Mouse (Mus musculus) gastrocnemius, postnatal 4 days (tissue): ENCODE measurements around the gene Defb22. TPM values are rescaled to one million over a fixed set of nuclear protein-coding genes. Genes with fewer than 3 reads are reported as not detected.

Experiments used
- DNase-seq, 2 experiments: peaks; one replicate each; pipeline ENCODE4 v3.0.0; 2021 to 2022; ENCODE audit warnings: low spot score in 2 of 2, mixed read lengths in 2 of 2
- total RNA-seq, 2 experiments: library from RNA; stranded (reverse); gene quantifications; 2 replicates each; pipeline ENCODE4 v1.2.3; 2021

Gene Defb22
- total RNA-seq, 2 experiments from 2014 or later, result not detected

DNA sequence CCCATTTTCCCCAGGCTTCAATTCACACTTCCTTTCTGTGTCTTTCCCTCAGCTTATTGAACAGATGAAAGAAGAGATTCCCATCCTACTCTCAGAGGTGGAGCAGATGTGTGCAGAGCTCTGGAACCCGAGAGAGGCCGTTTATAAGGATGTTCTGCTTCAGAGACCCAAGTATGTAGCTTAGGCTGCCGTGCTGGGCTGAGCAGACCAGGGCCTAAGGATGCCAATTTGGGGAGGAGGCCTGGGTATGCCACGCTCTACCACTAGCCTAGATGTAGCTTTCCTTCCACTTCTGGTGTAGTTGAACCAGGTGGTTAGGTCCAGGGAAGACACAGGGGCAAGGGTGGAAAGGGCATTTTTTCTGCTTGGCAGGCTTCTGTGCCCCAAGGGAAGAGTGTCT is 47.6 kb downstream of the Defb22 start:
- no peak for DNase-seq

DNA sequence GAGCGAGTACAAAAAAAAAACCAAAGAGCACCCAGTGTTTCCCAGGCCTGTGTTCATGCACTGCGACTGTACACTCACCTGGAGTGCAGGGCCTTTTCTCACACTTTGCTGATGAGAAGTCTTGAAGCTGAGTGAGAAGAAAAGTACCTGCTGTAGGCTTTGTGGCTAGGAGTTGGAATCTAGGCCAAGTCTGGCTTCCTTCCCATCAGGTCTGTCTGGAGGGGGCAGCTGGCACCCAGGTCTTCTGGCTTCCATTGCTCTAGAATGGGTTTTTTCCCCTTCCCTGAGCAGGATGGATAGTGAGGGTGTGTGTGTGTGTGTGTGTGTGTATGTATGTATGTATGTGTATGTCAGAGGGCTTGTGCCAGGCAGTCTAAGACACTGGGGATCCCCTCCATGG is 50.1 kb downstream of the Defb22 start:
- DNase-seq, result no peak

DNA sequence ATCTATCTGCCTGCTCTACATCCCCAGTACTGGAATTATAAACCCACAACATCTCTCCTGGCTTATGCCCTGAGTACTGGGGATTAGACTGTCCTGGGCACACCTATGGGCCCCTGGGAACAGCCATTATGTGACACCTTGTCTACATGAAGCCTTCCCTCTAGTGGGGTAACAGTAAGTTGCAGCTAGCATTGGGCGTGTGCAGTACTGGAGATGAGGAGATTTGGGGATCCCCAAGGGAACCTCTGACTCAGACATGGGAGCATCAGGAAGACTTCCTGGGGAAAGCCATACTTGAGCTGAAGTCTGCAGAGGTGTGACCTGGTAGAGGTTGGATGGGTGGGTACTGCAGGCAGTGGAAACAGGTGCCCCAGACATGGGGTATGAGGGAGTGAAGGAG is 51.0 kb downstream of the Defb22 start:
- no peak for DNase-seq

DNA sequence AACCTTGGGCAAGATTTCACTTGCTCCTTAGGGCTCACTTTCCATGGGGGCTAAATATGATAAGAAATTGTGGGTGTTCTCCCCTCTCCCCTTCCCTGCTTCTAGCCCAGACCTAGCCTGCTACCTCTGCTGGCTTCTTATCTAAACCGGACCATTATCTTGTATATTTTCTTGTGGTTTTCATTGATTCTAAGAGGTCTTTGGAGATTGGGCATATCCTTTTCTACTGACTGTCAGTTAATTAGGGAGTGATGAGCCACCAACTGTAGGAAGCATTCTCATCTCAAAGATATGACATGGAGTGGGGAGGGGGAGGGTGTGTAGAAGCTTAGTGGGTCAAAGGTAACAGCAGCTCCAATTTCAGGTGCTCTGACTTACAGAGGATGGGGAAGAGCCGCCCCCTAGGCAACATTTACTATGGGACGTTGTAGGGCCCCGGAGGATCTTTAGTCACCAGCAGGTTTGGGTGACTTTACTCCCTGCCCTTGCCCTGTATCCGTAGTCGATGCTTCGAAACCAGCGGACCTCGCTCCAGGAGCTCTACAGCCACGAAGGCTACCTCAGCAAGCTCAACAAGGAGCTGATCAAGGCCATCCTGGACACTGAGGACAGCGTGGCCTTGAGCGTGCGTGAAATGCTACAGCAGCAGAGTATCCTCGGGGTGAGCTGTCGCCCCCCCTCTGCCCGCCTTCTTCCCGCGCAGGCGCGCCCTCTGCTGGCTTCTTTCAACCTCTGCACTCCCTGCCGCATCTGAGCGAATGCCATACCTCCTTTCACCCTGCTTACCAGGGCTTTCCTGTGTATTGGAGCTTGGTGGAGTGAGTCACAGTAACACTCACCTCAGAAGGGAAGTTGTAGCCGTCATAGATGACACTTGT is 52.7 kb downstream of the Defb22 start:
- peak; percentile 80 to 84 for DNase-seq

DNA sequence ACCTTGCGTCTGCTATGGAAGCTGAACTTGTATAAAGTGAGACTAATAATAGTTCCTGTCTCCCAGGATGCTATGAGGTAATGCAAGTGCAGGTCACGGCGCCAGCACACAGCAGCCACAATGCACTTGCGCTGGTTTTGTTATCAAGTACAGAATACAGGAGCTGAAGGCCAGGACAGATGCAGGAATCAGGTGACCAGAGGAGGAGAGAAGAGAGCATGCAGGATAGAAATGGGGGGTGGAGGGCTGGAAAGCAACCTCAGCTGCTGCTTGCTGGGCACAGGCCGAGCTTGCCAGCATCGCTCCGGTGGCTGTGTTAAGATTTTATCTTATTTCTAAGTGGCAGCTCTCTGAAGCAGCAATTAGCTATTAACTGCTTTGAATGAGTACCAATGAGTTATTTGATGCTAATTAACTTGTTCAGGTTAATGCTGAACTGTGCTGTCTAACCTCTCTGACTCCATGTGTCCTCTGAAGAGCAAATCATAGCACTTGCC is 53.5 kb downstream of the Defb22 start:
- no peak for DNase-seq

Other genes starting within 250 kb of the Defb22 start
- 10 to 100 TPM; 50.3 to 50.5 TPM for gene Tbc1d20, start 196.3 kb downstream of the Defb22 start, total RNA-seq
- 10 to 100 TPM; 60.1 to 67.8 TPM for gene Rbck1, start 157.5 kb downstream of the Defb22 start, total RNA-seq
- gene Trib3, start 146.1 kb downstream of the Defb22 start, total RNA-seq, result 1 to 10 TPM; 1.4 to 1.7 TPM
- gene Nrsn2, start 113.5 kb downstream of the Defb22 start, total RNA-seq, result under 1 TPM in 1 of 2 experiments, not detected in 1; 0.23 TPM
- gene Sox12, start 92.1 kb downstream of the Defb22 start, total RNA-seq, result 10 to 100 TPM; 17.6 TPM
- gene Zcchc3, start 75.1 kb downstream of the Defb22 start, total RNA-seq, result 10 to 100 TPM; 12.3 to 13.6 TPM
- under 1 TPM; 0.15 to 0.18 TPM for gene 6820408C15Rik, start 74.6 kb downstream of the Defb22 start, total RNA-seq
- gene Defb23, start 25.5 kb downstream of the Defb22 start, total RNA-seq, result not detected
- not detected for gene Defb20, start 13.1 kb downstream of the Defb22 start, total RNA-seq
- not detected for gene Defb26, start 21.6 kb upstream of the Defb22 start, total RNA-seq
- not detected for gene Defb28, start 28.1 kb upstream of the Defb22 start, total RNA-seq
- not detected for gene Defb29, start 50.0 kb upstream of the Defb22 start, total RNA-seq
- gene Gm17416, start 79.2 kb upstream of the Defb22 start, total RNA-seq, result not detected
- gene Defb21, start 82.6 kb upstream of the Defb22 start, total RNA-seq, result not detected
- not detected for gene Defb19, start 90.2 kb upstream of the Defb22 start, total RNA-seq
- gene Defb45, start 109.3 kb upstream of the Defb22 start, total RNA-seq, result not detected
- gene Defb36, start 114.2 kb upstream of the Defb22 start, total RNA-seq, result not detected
- gene Defb25, start 132.9 kb upstream of the Defb22 start, total RNA-seq, result 1 to 10 TPM; 2.2 to 5.5 TPM
- gene Rem1, start 136.8 kb upstream of the Defb22 start, total RNA-seq, result 10 to 100 TPM; 15.1 to 16.2 TPM
- gene H13, start 179.3 kb upstream of the Defb22 start, total RNA-seq, result 10 to 100 TPM; 84.8 to 88.2 TPM
- 10 to 100 TPM; 16.4 to 20.2 TPM for gene Mcts2, start 196.9 kb upstream of the Defb22 start, total RNA-seq
- gene Id1, start 246.1 kb upstream of the Defb22 start, total RNA-seq, result 10 to 100 TPM; 27.7 to 29.4 TPM